Mouse (Mus musculus): ENCODE measurements around the gene Cyp2e1.
"Not testable (repeated sequence)": the region's sequence is repeated elsewhere in the genome, so short reads cannot be mapped to it uniquely, and the experiment has no call there.

The Cyp2e1 gene

GRCm38 (mm10) chr7:140763447-140764020 lies at the start of gene Cyp2e1:
TSS of gene Cyp2e1 (plus strand) at chr7:140763739.
- DNase-seq (ENCODE audit: low spot score in 2 of 2) = no peak

GRCm38 (mm10) chr7:140717155-140718055 lies 46.1 kb upstream of the Cyp2e1 start:
- DNase-seq (ENCODE audit: low spot score in 2 of 2) = no peak

DNA sequence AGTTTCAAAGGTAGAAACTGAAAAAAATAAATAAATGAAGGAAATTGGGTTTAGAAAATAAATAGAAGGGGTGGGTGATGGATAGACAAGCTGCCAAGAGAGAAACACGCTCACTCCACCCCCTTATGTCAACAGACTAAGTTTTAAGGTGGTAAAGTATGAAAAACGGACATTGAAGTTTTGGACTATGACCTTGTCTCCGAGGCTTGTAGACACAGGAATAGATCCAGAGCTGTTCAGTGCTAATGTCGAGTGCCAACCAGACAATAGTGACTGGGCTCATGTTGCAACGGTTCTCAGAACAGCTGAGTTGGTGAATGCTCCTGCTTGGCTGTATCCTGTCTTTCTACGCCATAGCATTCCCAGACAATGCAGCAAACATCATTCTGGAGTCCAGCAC lies 42.4 kb upstream of the Cyp2e1 start:
- DNase-seq (ENCODE audit: low spot score in 2 of 2) = no peak

DNA sequence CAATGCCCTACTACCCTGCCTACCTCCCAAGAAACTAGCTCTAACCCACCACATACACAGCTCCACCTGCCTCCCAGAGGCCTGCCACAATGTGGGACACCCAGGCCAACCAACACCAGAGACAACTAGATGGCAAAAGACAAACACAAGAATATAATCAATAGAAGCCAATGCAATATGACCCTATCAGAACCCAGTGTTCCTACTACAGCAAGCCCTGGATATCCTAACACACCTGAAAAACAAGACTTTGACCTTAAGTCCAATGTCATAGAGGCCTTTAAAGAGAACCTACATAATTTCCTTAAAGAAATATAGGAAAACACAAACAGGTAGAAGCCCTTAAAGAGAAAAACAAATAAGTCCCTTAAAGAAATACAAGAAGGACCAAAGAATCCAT lies 38.0 kb upstream of the Cyp2e1 start:
- DNase-seq (ENCODE audit: low spot score in 2 of 2) = no peak

DNA sequence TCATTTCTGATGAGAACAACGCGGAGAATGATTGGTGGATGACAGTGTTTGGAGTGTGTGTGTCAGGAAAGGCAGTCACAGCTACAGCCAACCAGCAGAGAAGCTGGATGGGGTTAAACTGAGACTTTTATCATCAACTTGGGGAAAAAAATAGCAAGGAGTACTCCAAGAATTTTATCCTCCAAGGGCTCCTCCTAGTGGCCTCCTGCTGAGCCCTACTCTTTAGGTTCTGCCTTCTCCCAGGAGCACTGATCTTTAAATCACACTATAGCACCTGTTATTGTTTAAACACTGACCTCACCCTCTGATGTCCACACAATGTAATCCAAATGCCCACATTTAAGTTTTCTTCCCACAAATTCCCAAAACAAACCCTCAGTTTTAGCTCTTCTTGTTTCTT lies 30.4 kb upstream of the Cyp2e1 start:
- DNase-seq (ENCODE audit: low spot score in 2 of 2) = no peak

DNA sequence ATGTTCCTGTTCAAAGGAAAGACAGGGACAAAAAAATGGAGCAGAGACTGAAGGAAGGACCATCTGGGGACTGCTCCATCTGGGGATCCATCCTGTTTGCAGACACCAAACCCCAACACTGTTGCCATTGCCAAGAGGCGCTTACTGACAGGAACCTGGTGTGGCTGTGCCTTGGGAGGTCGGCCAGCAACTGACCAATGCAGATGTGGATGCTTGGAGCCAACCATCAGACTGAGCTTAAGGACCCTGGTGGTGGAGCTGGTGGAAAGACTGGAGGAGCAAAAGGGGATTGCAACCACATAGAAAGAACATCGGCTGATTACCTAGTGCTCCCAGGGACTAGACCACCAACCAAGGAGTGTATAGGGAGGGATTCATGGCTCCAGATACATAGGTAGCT lies 16.1 kb upstream of the Cyp2e1 start:
- no peak for DNase-seq (ENCODE audit: low spot score in 2 of 2)

GRCm38 (mm10) chr7:140748116-140748826 lies 15.3 kb upstream of the Cyp2e1 start:
- DNase-seq (ENCODE audit: low spot score in 2 of 2) = no peak

DNA sequence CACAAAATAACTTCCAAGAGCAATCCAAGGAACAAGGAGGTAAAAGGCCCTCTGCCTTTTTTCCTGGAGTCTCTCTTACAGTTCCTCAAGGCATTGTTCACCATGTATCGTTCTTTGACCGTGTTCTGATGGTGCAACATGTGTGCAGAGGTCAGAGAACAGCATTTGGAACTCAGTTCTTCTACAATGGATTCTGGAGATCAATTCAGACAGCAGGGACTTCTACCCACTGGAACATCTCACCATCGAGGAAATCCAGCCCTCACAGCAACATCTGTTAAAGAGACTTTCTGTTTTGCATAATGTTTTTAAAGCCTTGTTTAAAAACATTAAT lies 14.7 kb upstream of the Cyp2e1 start:
- no peak for DNase-seq (ENCODE audit: low spot score in 2 of 2)

DNA sequence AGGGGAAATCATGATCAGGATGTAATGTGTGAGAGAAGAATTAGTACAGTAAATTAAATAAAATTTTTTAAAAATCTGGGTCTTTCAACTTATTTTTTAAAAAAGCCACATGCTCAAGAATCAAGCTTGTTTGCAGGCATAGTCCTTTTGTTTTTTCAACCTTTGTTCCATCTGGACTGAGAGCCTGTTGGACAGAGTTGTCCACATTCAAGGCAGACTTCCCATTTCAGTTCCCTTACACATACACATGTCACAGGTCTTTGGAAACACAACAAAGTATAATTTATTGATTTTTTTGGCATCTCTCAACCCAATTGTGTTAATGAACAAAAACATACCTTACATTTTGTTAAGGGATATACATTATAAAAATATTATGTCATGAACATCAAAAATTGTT lies 9.0 kb upstream of the Cyp2e1 start:
- DNase-seq (ENCODE audit: low spot score in 2 of 2) = no peak

GRCm38 (mm10) chr7:140756151-140756854 lies 7.2 kb upstream of the Cyp2e1 start:
- DNase-seq (ENCODE audit: low spot score in 2 of 2) = no peak

DNA sequence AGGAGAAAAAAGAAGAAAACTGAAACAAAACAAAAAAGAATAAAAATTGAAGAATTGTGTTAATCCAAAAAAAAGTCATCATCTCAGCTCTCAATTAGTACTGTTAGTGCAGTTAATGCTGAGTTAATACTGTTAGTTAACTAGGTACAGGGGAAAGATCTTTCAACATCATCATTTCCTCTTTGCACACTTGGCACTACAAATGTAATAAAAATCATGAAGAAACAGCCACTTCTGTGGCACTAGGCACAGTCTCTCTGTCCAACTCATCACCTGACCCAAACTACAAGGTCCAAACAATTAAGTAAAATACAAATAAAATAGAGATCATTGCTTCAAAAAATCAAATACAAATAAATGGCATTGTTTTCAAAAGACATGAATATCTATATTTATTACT lies 2.9 kb upstream of the Cyp2e1 start:
- DNase-seq (ENCODE audit: low spot score in 2 of 2) = no peak

DNA sequence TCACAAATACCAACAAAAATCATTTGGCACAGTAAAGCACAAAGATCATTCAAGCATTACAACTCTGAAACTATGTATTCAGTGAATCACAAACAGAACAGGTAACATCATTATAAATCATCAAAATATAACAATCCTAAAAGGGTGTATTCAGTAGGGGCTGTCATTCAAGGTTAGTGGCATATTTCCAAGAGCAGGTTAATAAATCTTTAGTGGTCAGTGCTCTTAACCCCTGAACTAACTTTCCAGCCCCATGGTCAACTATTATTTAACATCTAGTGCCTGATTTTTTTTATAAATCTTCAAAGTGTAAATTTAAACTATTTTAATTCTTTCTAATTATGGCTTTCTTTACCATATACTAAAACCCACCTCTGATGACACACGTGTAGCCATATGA lies 1.9 kb downstream of the Cyp2e1 start:
- DNase-seq (ENCODE audit: low spot score in 2 of 2) = not testable (repeated sequence)

DNA sequence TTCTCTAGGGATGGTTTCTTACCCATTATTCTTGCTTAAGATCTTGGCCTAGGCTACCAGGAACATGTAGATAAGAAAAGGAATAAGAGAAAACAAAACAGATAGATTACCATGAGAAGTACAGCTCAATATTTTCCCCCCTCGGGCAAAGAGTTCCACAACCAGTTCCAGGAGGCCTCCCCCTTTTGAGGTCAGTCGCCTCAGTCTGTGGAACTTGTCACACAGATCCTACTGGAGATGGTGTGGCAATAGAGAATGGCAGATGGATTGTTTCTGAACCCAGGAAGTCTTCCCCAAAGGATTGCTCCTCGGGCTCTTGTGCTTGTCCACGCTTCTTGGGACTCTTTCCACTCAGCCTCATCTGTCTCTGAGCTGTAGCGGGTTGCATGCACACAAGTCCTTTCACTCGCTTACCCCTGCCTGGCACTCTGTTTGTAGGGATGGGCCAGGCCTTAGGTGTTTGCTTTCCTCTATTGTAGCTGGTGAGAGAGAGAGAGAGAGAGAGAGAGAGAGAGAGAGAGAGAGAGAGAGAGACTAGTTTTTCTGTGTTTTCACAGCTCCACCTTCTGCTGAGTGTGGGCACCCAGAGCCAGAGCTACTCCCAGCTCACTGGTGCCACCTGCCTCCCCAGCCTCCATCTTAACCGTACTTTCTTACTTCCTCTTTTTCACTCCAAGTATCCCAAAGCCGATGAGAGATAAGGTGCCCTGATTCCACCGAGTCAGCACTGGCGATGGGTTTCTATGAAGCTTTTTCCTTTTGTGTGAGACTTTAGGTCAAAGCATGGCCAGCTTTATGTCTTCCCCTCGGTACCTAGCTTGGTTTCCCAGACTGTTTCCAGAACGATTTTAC lies 2.6 kb downstream of the Cyp2e1 start:
- no peak for DNase-seq (ENCODE audit: low spot score in 2 of 2)

- DNase-seq (ENCODE audit: low spot score in 2 of 2) = no peak
Measured at GRCm38 (mm10) chr7:140780548-140780947, 17.0 kb downstream of the Cyp2e1 start.

GRCm38 (mm10) chr7:140787406-140788052 lies 24.0 kb downstream of the Cyp2e1 start, which contains the start of gene Syce1:
TSS of gene Syce1 (minus strand) at chr7:140787852.
- no peak for DNase-seq (ENCODE audit: low spot score in 2 of 2)

DNA sequence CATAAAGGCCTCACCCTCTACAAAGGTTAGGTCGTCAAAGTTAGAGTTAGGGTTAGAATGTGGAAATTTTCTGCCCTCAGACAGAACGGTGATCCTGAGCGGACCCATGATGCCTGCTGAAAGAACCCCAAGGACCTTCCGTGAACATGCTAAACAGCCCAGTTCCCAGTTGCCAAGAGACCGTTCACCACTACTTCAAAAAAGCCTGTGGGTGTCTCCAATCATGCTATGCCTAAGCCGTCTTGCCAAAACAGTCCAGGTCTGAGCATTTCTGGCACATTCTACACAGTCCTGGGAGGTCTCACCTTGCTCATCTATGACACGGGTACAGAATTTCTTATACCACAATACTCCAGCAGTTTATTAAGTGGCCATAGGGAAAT lies 24.5 kb downstream of the Cyp2e1 start:
- no peak for DNase-seq (ENCODE audit: low spot score in 2 of 2)

DNA sequence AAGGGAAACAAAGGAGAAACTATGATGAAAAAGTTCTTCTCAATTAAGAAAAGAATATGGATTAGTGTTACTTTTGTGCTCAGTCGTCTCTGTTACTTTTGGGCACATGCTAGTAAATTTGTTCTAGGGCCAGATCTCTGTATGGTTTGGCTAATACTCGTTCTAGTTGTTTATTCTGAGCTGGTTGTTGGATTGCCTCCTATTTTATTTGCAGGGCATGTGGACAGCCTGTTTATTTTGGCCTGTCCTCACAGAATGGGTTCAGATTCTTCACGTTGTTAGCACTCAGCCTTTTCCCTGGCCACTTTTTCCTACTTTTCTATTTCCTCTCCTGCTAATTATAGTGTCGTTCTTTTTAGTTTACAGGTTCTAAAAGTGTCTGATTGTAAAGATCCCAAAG lies 30.0 kb downstream of the Cyp2e1 start:
- DNase-seq (ENCODE audit: low spot score in 2 of 2) = no peak

DNA sequence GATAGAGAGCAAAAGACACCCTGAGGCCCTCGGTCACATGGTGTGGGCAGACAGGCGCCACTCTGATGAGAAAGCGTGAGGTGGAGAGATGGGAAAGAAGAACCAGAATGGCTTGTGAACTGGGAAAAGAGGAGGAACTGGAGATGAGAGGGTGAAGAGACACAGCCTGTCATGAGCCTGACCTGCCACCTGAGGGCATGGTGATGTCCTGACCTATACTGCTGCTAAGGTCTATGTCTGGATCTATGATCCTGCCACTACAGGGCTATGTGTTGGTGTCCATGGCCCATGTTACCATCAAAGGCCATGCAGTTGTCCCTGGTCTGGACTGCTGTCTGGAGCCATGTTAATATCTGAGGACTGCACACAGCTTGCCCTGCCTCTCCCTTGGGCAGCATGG lies 34.1 kb downstream of the Cyp2e1 start:
- no peak for DNase-seq (ENCODE audit: low spot score in 2 of 2)

GRCm38 (mm10) chr7:140798212-140798611 lies 34.7 kb downstream of the Cyp2e1 start:
- DNase-seq (ENCODE audit: low spot score in 2 of 2) = no peak

GRCm38 (mm10) chr7:140802629-140803028 lies 39.1 kb downstream of the Cyp2e1 start:
- no peak for DNase-seq (ENCODE audit: low spot score in 2 of 2)

DNA sequence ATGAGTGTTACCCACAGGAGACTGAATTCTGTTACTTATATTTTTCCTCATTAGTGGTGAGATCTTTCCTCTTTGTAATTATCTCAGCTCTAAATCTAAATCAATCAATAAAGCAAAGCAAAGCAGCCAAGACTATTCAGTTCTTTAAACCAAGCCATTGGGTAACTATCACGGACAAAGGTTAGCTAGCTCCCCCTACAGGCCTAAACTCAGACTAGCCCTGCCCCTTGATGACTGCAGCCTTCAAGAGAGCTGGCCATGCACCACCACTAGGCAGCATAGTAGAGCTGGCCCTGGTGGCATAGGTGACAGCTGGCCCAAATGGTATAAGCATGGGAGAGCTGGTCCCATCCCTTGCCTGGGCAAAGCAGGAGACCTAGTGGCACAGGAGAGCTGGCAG lies 42.2 kb downstream of the Cyp2e1 start:
- peak in 1 of 2 experiments; percentile 22 for DNase-seq (ENCODE audit: low spot score in 2 of 2)

All from spleen, postnatal 36 days (tissue).